Mouse (Mus musculus) thymus, adult 2 months (tissue): ENCODE data around the gene Paqr9. TPM values are rescaled to one million over a fixed set of nuclear protein-coding genes. Genes with fewer than 3 reads are reported as not detected.
A peak's percentile ranks its signal among the peaks of the same experiment; 100 is the strongest.

ENCODE experiments used
- DNase-seq: peaks from one replicate; pipeline ENCODE4 v3.0.0; 2021
- H3K27ac ChIP-seq: fragments of 200-500 bp; 2 replicates; pipeline ENCODE4 v1.5.1; 2012; ENCODE audit warnings: low read length, control low read depth; ENCODE audit not compliant: control insufficient read depth, insufficient read depth
- H3K27me3 ChIP-seq: fragments of 200-500 bp; 2 replicates; pipeline ENCODE4 v1.6.1; 2012; ENCODE audit warnings: mild to moderate bottlenecking, low read length, moderate library complexity, mixed read lengths; ENCODE audit not compliant: control insufficient read depth, insufficient read depth
- H3K36me3 ChIP-seq: fragments of 200-500 bp; 2 replicates; pipeline ENCODE4 v1.6.1; 2012; ENCODE audit warnings: mild to moderate bottlenecking, low read length, moderate library complexity; ENCODE audit not compliant: control insufficient read depth, insufficient read depth
- H3K4me1 ChIP-seq: fragments of 200-500 bp; replicated peaks from 2 replicates; pipeline ENCODE4 v1.6.1; 2012; ENCODE audit warnings: low read length; ENCODE audit not compliant: control insufficient read depth, insufficient read depth
- H3K4me3 ChIP-seq: fragments of 200-500 bp; 2 replicates; pipeline ENCODE4 v1.5.1; 2012; ENCODE audit warnings: mild to moderate bottlenecking, low read length, control low read depth, moderate library complexity; ENCODE audit not compliant: control insufficient read depth, insufficient read depth
- CTCF ChIP-seq: fragments of 200-500 bp; IDR thresholded peaks from 2 replicates; pipeline ENCODE4 v1.5.1; 2012; ENCODE audit warnings: mild to moderate bottlenecking, control low read depth, low read length, moderate library complexity, borderline replicate concordance; ENCODE audit not compliant: control insufficient read depth, poor library complexity, insufficient read depth; ENCODE audit errors: extremely low read depth
- POLR2A ChIP-seq: fragments of 200-500 bp; IDR thresholded peaks from 2 replicates; pipeline ENCODE4 v1.6.1; 2012; ENCODE audit warnings: mild to moderate bottlenecking, low read length, control low read depth, moderate library complexity; ENCODE audit not compliant: control insufficient read depth, poor library complexity, insufficient read depth; ENCODE audit errors: extremely low read depth
- WGBS: fragments of 180-500 bp; shearing (Covaris S2); methylation state at CpG from one replicate; pipeline ENCODE4 v1.1.7; 2018; 5-methylcytosine and 5-hydroxymethylcytosine counted together
- polyA plus RNA-seq: library from polyadenylated mRNA; depleted of rRNA; stranded (reverse); fragments of >200 nt; gene quantifications from 2 replicates; pipeline ENCODE4 v1.2.3, GENCODE M21; 2012

The Paqr9 gene
- polyA plus RNA-seq, 1 experiment: 4.9 TPM

DNA sequence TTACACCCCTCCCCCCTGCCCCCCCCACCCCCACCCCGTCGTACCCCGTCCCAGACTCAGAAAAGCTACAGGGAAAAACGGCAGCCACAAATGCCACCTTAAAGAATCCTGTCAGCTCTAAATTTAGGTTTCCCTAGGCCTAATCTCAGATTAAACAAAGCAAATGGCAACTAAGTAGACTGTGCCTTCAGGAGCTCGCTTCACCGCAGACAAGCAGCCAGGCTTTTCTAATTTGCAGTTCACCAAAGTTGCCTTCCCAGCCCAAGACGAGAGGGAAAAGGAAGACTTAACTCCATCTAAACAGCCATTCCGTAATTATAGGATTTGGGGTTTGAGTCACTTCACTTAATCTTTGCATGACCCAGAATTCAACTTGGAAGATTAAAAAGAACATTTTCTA is 23.1 kb downstream of the Paqr9 start:
- TF ChIP-seq CTCF (no peak), POLR2A (no peak)
- WGBS: 34% methylated on average over 8 of the region's 8 CpGs
- H3K36me3 ChIP-seq: no peaks in the 10 kb centered on the region
- no peaks in the 10 kb centered on the region for H3K4me1 ChIP-seq
- DNase-seq: no peak
- no peak overlapping the region for H3K4me3 ChIP-seq
- no peak overlapping the region for H3K27ac ChIP-seq
- H3K27me3 ChIP-seq: peaks cover 3% of the 10 kb centered on the region; the same call in 1 of the 2 replicates

- H3K4me3 ChIP-seq: no peak overlapping the region
- no peak overlapping the region for H3K27ac ChIP-seq
- no peak for DNase-seq
- no peaks in the 10 kb centered on the region for H3K36me3 ChIP-seq
- 84% methylated on average over 5 of the region's 5 CpGs for WGBS
- H3K4me1 ChIP-seq: no peaks in the 10 kb centered on the region
- no peak for TF ChIP-seq POLR2A
- no peak for TF ChIP-seq CTCF
- H3K27me3 ChIP-seq: peaks cover 3% of the 10 kb centered on the region; the same call in 1 of the 2 replicates
These were observed 26.6 kb downstream of the Paqr9 start for GRCm38 (mm10) chr9:95586046-95586445.

GRCm38 (mm10) chr9:95588070-95588469 is 28.6 kb downstream of the Paqr9 start:
- no peaks in the 10 kb centered on the region for H3K36me3 ChIP-seq
- WGBS: 94% methylated on average over 7 of the region's 7 CpGs
- H3K4me1 ChIP-seq: no peaks in the 10 kb centered on the region
- no peak for DNase-seq
- no peak overlapping the region for H3K27ac ChIP-seq
- no peaks in the 10 kb centered on the region; the same call in 1 of the 2 replicates for H3K27me3 ChIP-seq
- no peak overlapping the region for H3K4me3 ChIP-seq
- TF ChIP-seq CTCF (no peak), POLR2A (no peak)

DNA sequence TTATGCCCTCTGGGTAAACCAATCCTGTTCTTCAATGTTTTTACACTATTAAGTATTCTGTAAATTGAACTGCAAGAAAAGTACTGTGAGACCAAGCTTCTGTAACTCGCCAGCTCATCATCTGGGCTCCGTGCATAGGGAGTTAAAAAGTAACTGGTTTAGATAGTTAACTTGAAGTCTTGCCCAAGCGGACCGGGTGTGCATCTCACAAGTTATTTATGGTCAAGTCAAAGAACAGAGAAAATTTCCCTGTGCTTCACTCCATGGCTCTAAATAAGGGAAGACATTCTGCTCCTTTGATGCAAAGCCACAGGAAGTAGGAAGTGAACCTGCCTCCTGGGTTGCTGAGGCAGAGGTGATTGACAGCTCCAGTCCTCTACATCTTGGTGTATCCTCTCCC is 34.8 kb downstream of the Paqr9 start:
- Histone ChIP-seq H3K36me3 (no peaks in the 10 kb centered on the region), H3K27me3 (no peaks in the 10 kb centered on the region; the same call in 1 of the 2 replicates), H3K4me3 (no peak overlapping the region), H3K4me1 (no peaks in the 10 kb centered on the region), H3K27ac (no peak overlapping the region)
- no peak for DNase-seq
- 86% methylated on average over 4 of the region's 4 CpGs for WGBS
- no peak for TF ChIP-seq POLR2A

GRCm38 (mm10) chr9:95597466-95598178 is 38.2 kb downstream of the Paqr9 start:
- Histone ChIP-seq H3K36me3 (no peaks in the 10 kb centered on the region), H3K4me3 (no peak overlapping the region), H3K27ac (no peak overlapping the region), H3K4me1 (no peaks in the 10 kb centered on the region), H3K27me3 (no peaks in the 10 kb centered on the region; the same call in 1 of the 2 replicates)
- TF ChIP-seq CTCF: no peak
- TF ChIP-seq POLR2A: no peak
- WGBS: 61% methylated on average over 13 of the region's 13 CpGs
- DNase-seq: no peak

DNA sequence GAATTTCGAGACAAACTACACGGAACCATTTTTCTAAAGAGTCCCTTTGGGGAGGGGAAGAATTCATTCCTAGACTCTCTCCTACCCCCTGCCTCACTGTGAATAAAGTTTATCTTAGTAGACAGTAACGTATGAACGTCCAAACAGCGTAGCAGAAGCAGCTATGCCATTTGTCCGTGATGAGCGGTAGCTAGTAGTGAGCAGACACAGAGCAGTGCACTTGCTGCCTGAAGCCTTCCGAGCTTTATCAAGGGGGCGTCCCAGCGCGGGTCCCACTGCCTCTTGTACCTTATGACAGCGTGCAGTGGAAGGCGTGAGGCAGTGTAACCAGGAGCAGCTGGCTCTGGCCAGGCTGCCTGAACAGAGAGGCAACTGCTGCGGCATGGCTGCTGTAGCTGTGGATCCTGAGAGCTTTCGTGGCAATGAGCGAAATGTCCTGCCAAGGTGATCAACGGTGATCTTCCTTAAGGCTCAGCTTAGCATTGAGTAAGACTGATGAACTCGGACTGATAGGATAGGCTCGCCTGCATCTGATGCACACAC is 38.8 kb downstream of the Paqr9 start:
- WGBS: 71% methylated on average over 19 of the region's 19 CpGs
- DNase-seq: no peak
- Histone ChIP-seq H3K4me1 (no peaks in the 10 kb centered on the region), H3K36me3 (no peaks in the 10 kb centered on the region), H3K27ac (no peak overlapping the region), H3K27me3 (no peaks in the 10 kb centered on the region; the same call in 1 of the 2 replicates), H3K4me3 (no peak overlapping the region)
- TF ChIP-seq POLR2A (no peak), CTCF (no peak)

DNA sequence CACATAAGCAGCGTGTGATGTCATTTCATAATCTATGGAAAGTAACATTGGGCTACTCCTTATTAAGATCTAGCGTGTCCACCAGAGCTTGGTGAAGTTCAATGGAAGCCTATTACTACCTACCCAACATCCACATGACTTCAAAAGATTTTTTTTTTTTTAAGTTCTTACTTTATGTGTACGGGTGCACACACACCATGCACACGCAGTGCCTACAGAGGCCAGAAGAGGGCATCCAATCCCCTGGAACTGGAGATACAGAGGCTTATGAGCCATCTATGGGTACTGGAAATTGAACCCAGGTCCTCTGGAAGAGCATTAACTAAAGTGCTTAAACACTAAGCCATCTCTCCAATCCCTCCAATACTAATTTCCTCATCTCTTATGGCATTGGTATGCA is 39.9 kb downstream of the Paqr9 start:
- Histone ChIP-seq H3K36me3 (no peaks in the 10 kb centered on the region), H3K27me3 (no peaks in the 10 kb centered on the region; the same call in 1 of the 2 replicates), H3K4me3 (no peak overlapping the region), H3K4me1 (no peaks in the 10 kb centered on the region), H3K27ac (no peak overlapping the region)
- TF ChIP-seq POLR2A (no peak), CTCF (no peak)
- WGBS: 78% methylated on average over 4 of the region's 4 CpGs
- DNase-seq: peak; percentile 10
